Mouse (Mus musculus) heart, embryonic 13.5 days (tissue): ENCODE measurements at regions not wholly inside any gene's neighbourhood (a gene's known extent, or its start where the extent isn't known, plus 50 kb on each side); places are given as distances from the start of the nearest gene placed in this dataset.

Experiments
- ATAC-seq: fragments of 200-750 bp; cut with Nextera tagmentation; 2 replicates; pipeline ENCODE4 v1.8.0; 2017; ENCODE audit warnings: moderate TSS enrichment; ENCODE audit not compliant: insufficient number of reproducible peaks, low FRiP score, low TSS enrichment; ENCODE audit errors: extremely low read depth
- H3K27ac ChIP-seq: fragments of 300-500 bp; sonication (generic); replicated peaks from 2 replicates; pipeline ENCODE4 v1.5.1; 2015; ENCODE audit warnings: moderate library complexity, mild to moderate bottlenecking, inconsistent platforms
- H3K27me3 ChIP-seq: fragments of 300-500 bp; sonication (generic); replicated peaks from 2 replicates; pipeline ENCODE4 v1.6.1; 2015; ENCODE audit warnings: mild to moderate bottlenecking, inconsistent platforms
- H3K36me3 ChIP-seq: fragments of 300-500 bp; sonication (generic); 2 replicates; pipeline ENCODE4 v1.6.1; 2015; ENCODE audit warnings: mild to moderate bottlenecking, inconsistent platforms
- H3K4me1 ChIP-seq: fragments of 300-500 bp; sonication (generic); 2 replicates; pipeline ENCODE4 v1.6.1; 2015; ENCODE audit warnings: inconsistent platforms
- H3K4me2 ChIP-seq: fragments of 300-500 bp; sonication (generic); 2 replicates; pipeline ENCODE4 v1.6.1; 2015; ENCODE audit warnings: inconsistent platforms, mild to moderate bottlenecking, moderate library complexity
- H3K4me3 ChIP-seq: fragments of 300-500 bp; sonication (generic); 2 replicates; pipeline ENCODE4 v1.5.1; 2015; ENCODE audit warnings: moderate library complexity, mild to moderate bottlenecking, inconsistent platforms
- H3K9ac ChIP-seq: fragments of 300-500 bp; sonication (generic); 2 replicates; pipeline ENCODE4 v1.6.1; 2015; ENCODE audit warnings: inconsistent platforms, mild to moderate bottlenecking, moderate library complexity
- H3K9me3 ChIP-seq: fragments of 300-500 bp; sonication (generic); 2 replicates; pipeline ENCODE4 v1.6.1; 2016; ENCODE audit warnings: inconsistent platforms
- WGBS: fragments of 180-500 bp; shearing (Covaris S2); methylation state at CpG from one replicate; pipeline ENCODE4 v1.1.7; 2015; ENCODE audit warnings: mixed read lengths; 5-methylcytosine and 5-hydroxymethylcytosine counted together

GRCm38 (mm10) chr5:96917596-96918258 lies 79.8 kb upstream of the Bmp2k start:
- H3K27ac ChIP-seq = peak overlapping the region; percentile 43
- no peak overlapping the region for H3K4me2 ChIP-seq
- H3K9ac ChIP-seq = no peak overlapping the region
- no peak overlapping the region for H3K4me3 ChIP-seq
- no peaks in the 10 kb centered on the region for H3K36me3 ChIP-seq
- peaks cover 58% of the 10 kb centered on the region for H3K4me1 ChIP-seq
- H3K9me3 ChIP-seq = no peaks in the 10 kb centered on the region
- ATAC-seq = no peak
- H3K27me3 ChIP-seq = no peaks in the 10 kb centered on the region
- WGBS = 57% methylated on average over 10 of the region's 10 CpGs

DNA sequence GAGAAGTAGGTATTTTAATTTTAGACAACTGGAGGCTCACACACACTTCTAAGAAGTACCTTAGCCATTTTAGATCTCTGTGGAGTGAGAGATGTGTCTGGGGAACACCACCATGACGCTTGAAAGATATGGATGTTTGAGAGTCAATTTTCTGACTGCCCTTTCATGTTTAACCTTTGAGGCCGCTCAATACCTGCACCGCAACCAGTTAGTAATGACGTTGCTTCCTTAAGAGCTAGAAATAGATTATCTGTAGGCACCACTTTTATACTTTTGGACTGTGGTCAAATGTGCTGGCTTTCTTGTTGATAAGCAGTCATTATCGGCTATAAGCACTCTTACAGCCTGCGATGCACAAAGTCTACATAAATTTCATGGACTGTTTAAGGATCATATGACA lies 78.3 kb upstream of the Bmp2k start:
- H3K36me3 ChIP-seq = no peaks in the 10 kb centered on the region
- WGBS = 39% methylated on average over 6 of the region's 6 CpGs
- ATAC-seq = no peak
- 0 out of 2 replicates have a peak overlapping the region, but pooled peaks have one; percentile 2 for H3K27ac ChIP-seq
- peak overlapping the region; percentile 49; the same call in 1 of the 2 replicates for H3K4me2 ChIP-seq
- no peaks in the 10 kb centered on the region for H3K9me3 ChIP-seq
- H3K4me3 ChIP-seq = no peak overlapping the region
- H3K4me1 ChIP-seq = peaks cover 53% of the 10 kb centered on the region
- no peaks in the 10 kb centered on the region for H3K27me3 ChIP-seq
- no peak overlapping the region for H3K9ac ChIP-seq

- Histone ChIP-seq H3K36me3 (no peaks in the 10 kb centered on the region), H3K4me3 (0 out of 2 replicates have a peak overlapping the region, but pooled peaks have one; percentile 6), H3K9ac (no peak overlapping the region), H3K4me1 (peaks cover 53% of the 10 kb centered on the region), H3K27me3 (no peaks in the 10 kb centered on the region), H3K9me3 (no peaks in the 10 kb centered on the region), H3K27ac (peak overlapping the region; percentile 76), H3K4me2 (peak overlapping the region; percentile 49)
- WGBS = 59% methylated on average over 6 of the region's 6 CpGs
- 0 out of 2 replicates have a peak, but pooled peaks have one; percentile 60 for ATAC-seq
These were observed 76.5 kb upstream of the Bmp2k start for GRCm38 (mm10) chr5:96921037-96921436.

- 52% methylated on average over 6 of the region's 6 CpGs for WGBS
- no peak for ATAC-seq
- Histone ChIP-seq H3K9me3 (no peaks in the 10 kb centered on the region), H3K4me1 (peaks cover 53% of the 10 kb centered on the region), H3K4me2 (peak overlapping the region; percentile 49), H3K27ac (peak overlapping the region; percentile 76), H3K27me3 (no peaks in the 10 kb centered on the region), H3K4me3 (no peak overlapping the region), H3K9ac (peak overlapping the region; percentile 44; the same call in 1 of the 2 replicates), H3K36me3 (no peaks in the 10 kb centered on the region)
These were observed 76.0 kb upstream of the Bmp2k start for GRCm38 (mm10) chr5:96921511-96921910.

- Histone ChIP-seq H3K4me3 (no peak overlapping the region), H3K9ac (peak overlapping the region; percentile 44; the same call in 1 of the 2 replicates), H3K4me1 (peaks cover 50% of the 10 kb centered on the region), H3K9me3 (no peaks in the 10 kb centered on the region), H3K27ac (peak overlapping the region; percentile 76), H3K36me3 (no peaks in the 10 kb centered on the region), H3K4me2 (peak overlapping the region; percentile 49), H3K27me3 (no peaks in the 10 kb centered on the region)
- 31% methylated on average over 11 of the region's 11 CpGs for WGBS
- no peak; the same call in 1 of the 2 replicates for ATAC-seq
These were observed 75.3 kb upstream of the Bmp2k start for GRCm38 (mm10) chr5:96921973-96922715.

- Histone ChIP-seq H3K36me3 (no peaks in the 10 kb centered on the region), H3K4me2 (no peak overlapping the region), H3K9ac (no peak overlapping the region), H3K9me3 (no peaks in the 10 kb centered on the region), H3K4me1 (peaks cover 45% of the 10 kb centered on the region), H3K27ac (peak overlapping the region; percentile 76), H3K27me3 (no peaks in the 10 kb centered on the region), H3K4me3 (no peak overlapping the region)
- ATAC-seq = no peak
- 70% methylated on average over 4 of the region's 4 CpGs for WGBS
These were observed 74.8 kb upstream of the Bmp2k start for GRCm38 (mm10) chr5:96922716-96923076.

DNA sequence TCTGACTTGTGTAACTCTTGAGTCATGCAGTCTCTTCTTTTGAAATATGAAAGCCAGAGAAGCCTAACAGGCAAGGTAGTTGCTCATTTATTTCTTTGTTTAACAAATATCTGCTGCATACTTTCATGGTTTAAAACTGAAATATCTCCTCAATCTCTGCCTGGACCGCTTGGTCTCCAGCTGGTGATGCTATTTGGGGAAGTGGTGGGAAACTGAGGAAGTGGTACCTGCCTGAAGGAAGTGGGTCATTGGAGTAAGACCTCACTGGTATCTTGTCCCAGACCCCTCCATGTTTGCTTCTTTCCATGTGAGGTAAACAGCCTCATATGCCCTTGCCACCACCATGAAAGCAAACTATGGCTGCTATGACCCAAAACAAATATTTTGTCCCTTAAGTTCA lies 74.0 kb upstream of the Bmp2k start:
- peak overlapping the region; percentile 76 for H3K27ac ChIP-seq

GRCm38 (mm10) chr5:96924736-96925429 lies 72.6 kb upstream of the Bmp2k start:
- no peak overlapping the region for H3K9ac ChIP-seq
- H3K4me1 ChIP-seq = peaks cover 25% of the 10 kb centered on the region
- no peaks in the 10 kb centered on the region for H3K9me3 ChIP-seq
- WGBS = 77% methylated on average over 7 of the region's 7 CpGs
- no peak for ATAC-seq
- H3K27ac ChIP-seq = no peak overlapping the region
- H3K27me3 ChIP-seq = no peaks in the 10 kb centered on the region
- no peak overlapping the region for H3K4me3 ChIP-seq
- H3K36me3 ChIP-seq = no peaks in the 10 kb centered on the region
- no peak overlapping the region for H3K4me2 ChIP-seq

More for the DNA sequence above, 74.0 kb upstream of the Bmp2k start:
- H3K4me2 ChIP-seq = no peak overlapping the region
- H3K9me3 ChIP-seq = no peaks in the 10 kb centered on the region
- WGBS = 85% methylated on average over 1 of the region's 1 CpGs
- ATAC-seq = no peak
- peaks cover 39% of the 10 kb centered on the region for H3K4me1 ChIP-seq
- no peaks in the 10 kb centered on the region for H3K36me3 ChIP-seq
- H3K4me3 ChIP-seq = no peak overlapping the region
- H3K9ac ChIP-seq = no peak overlapping the region
- H3K27me3 ChIP-seq = no peaks in the 10 kb centered on the region

DNA sequence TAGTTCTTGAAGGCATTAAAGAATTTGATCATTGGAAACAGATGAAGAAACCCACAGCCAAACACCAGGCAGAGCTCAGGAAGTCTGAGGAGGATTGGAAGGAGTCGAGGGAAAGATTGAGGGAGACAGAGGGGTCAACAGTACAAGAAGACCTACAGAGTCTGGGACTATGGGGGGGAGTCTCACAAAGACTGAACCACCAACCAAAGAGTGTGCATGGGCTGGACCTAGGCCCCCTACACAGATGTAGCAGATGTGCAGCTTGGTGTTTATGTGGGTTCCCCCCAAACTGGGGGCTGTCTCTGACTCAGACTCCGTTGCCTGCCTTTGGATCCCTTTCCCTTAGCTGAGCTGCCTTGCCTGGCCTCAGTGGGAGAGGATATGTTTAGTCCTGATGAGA lies 71.5 kb upstream of the Bmp2k start:
- no peak for ATAC-seq
- Histone ChIP-seq H3K27ac (no peak overlapping the region), H3K4me3 (no peak overlapping the region), H3K9me3 (no peaks in the 10 kb centered on the region), H3K27me3 (no peaks in the 10 kb centered on the region), H3K9ac (no peak overlapping the region), H3K4me1 (peaks cover 21% of the 10 kb centered on the region), H3K36me3 (no peaks in the 10 kb centered on the region), H3K4me2 (no peak overlapping the region)
- 72% methylated on average over 2 of the region's 2 CpGs for WGBS

- 43% methylated on average over 2 of the region's 2 CpGs for WGBS
- no peak for ATAC-seq
- no peak overlapping the region for H3K27ac ChIP-seq
- H3K9ac ChIP-seq = no peak overlapping the region
- no peaks in the 10 kb centered on the region for H3K36me3 ChIP-seq
- H3K9me3 ChIP-seq = no peaks in the 10 kb centered on the region
- H3K4me2 ChIP-seq = no peak overlapping the region
- no peak overlapping the region for H3K4me3 ChIP-seq
- no peaks in the 10 kb centered on the region for H3K27me3 ChIP-seq
- no peaks in the 10 kb centered on the region for H3K4me1 ChIP-seq
These were observed 66.4 kb upstream of the Bmp2k start for GRCm38 (mm10) chr5:96931091-96931490.

DNA sequence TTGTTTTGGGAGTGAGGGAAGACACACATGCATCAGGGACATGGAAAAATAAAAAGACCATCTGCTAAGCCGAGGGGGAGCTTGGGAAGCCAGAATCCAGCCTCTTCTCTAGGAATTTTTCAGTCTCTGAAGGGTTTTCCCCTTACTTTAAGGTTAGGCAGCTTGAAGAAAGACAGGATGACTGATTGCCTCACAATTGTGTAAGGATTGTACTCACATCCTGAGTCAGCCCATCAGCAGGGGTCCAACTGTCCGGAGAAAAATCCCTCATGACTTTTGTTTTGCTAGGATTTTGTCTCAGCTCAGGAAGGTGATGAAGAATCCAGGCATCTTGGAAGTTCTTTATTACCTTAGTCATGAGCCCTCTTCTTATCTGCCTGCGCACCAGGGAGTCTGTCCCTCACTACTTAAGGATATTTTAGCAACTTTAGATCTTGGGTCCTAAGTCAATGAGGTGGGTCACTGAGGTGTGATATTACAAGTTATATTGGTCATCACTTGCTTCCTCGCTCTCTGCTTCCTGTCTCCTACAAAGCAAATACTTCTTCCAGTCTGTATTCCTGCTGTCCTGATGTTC lies 65.8 kb upstream of the Bmp2k start:
- H3K36me3 ChIP-seq = no peaks in the 10 kb centered on the region
- no peak for ATAC-seq
- no peak overlapping the region for H3K27ac ChIP-seq
- no peaks in the 10 kb centered on the region for H3K9me3 ChIP-seq
- no peaks in the 10 kb centered on the region for H3K4me1 ChIP-seq
- H3K4me2 ChIP-seq = no peak overlapping the region
- no peak overlapping the region for H3K9ac ChIP-seq
- H3K4me3 ChIP-seq = no peak overlapping the region
- 56% methylated on average over 4 of the region's 4 CpGs for WGBS
- H3K27me3 ChIP-seq = no peaks in the 10 kb centered on the region
